Mouse (Mus musculus) lung, postnatal 0 days (tissue): ENCODE measurements around the gene Ube3b. TPM values are rescaled to one million over a fixed set of nuclear protein-coding genes. Genes with fewer than 3 reads are reported as not detected.

Experiments used
- ATAC-seq: fragments of 200-750 bp; cut with Nextera tagmentation; 2 replicates; pipeline ENCODE4 v1.8.0; 2017; ENCODE audit warnings: moderate library complexity
- DNase-seq: peaks from one replicate; pipeline ENCODE4 v3.0.0-alpha.2; 2016; ENCODE audit warnings: low spot score
- H3K27ac ChIP-seq: fragments of 300-500 bp; sonication (generic); 2 replicates; pipeline ENCODE4 v1.5.1; 2014; ENCODE audit warnings: antibody characterized with exemption, mild to moderate bottlenecking, low read length, mixed read lengths
- H3K27me3 ChIP-seq: fragments of 300-500 bp; sonication (generic); replicated peaks from 2 replicates; pipeline ENCODE4 v1.6.1; 2014; ENCODE audit warnings: low read length, mixed read lengths; ENCODE audit not compliant: insufficient read depth
- H3K36me3 ChIP-seq: fragments of 300-500 bp; sonication (generic); 2 replicates; pipeline ENCODE4 v1.6.1; 2014; ENCODE audit warnings: low read length, mixed read lengths; ENCODE audit not compliant: insufficient read depth
- H3K4me1 ChIP-seq: fragments of 300-500 bp; sonication (generic); 2 replicates; pipeline ENCODE4 v1.6.1; 2014; ENCODE audit warnings: antibody characterized with exemption, low read depth, low read length, mixed read lengths; ENCODE audit not compliant: insufficient read depth
- H3K4me2 ChIP-seq: fragments of 300-500 bp; sonication (generic); replicated peaks from 2 replicates; pipeline ENCODE4 v1.6.1; 2014; ENCODE audit warnings: low read depth, mild to moderate bottlenecking, low read length, moderate library complexity, mixed read lengths
- H3K4me3 ChIP-seq: fragments of 300-500 bp; sonication (generic); 2 replicates; pipeline ENCODE4 v1.5.1; 2014; ENCODE audit warnings: low read depth, low read length
- H3K9ac ChIP-seq: fragments of 300-500 bp; sonication (generic); replicated peaks from 2 replicates; pipeline ENCODE4 v1.6.1; 2014; ENCODE audit warnings: low read depth, mild to moderate bottlenecking
- H3K9me3 ChIP-seq: fragments of 300-500 bp; sonication (generic); 2 replicates; pipeline ENCODE4 v1.6.1; 2016; ENCODE audit warnings: low read length, mixed read lengths
- CTCF ChIP-seq: IDR thresholded peaks from 2 replicates; pipeline ENCODE4 v1.5.1; 2016; ENCODE audit warnings: antibody characterized with exemption, mild to moderate bottlenecking
- EP300 ChIP-seq: IDR thresholded peaks from 2 replicates; pipeline ENCODE4 v1.6.1; 2016; ENCODE audit warnings: antibody characterized with exemption, mild to moderate bottlenecking, control low read depth
- WGBS: fragments of 180-500 bp; shearing (Covaris S2); extraction: QIAGEN DNeasy Blood & Tissue Kit; methylation state at CpG from one replicate; pipeline ENCODE4 v1.1.7; 2014; 5-methylcytosine and 5-hydroxymethylcytosine counted together
- polyA plus RNA-seq: library from polyadenylated mRNA; unstranded; fragments of >200 nt; fragmentation: Nextera tagmentation; extraction: Ambion mirVana; gene quantifications from 2 replicates; pipeline ENCODE4 v1.2.1, GENCODE M21; 2015

The Ube3b gene
- polyA plus RNA-seq, 1 experiment from 2014 or later, result 28.9 TPM

GRCm38 (mm10) chr5:114422591-114422990 lies 42.2 kb downstream of the Ube3b start:
- 5% methylated on average over 5 of the region's 5 CpGs for WGBS
- Histone ChIP-seq H3K9ac (no peak overlapping the region), H3K4me1 (0 out of 2 replicates have a peak, but pooled peaks cover 8% of the 10 kb centered on the region), H3K36me3 (peaks cover 21% of the 10 kb centered on the region; the same call in 1 of the 2 replicates), H3K4me3 (no peak overlapping the region), H3K4me2 (no peak overlapping the region), H3K27me3 (no peaks in the 10 kb centered on the region), H3K27ac (no peak overlapping the region), H3K9me3 (no peaks in the 10 kb centered on the region)
- ATAC-seq, result no peak
- DNase-seq, result no peak
- TF ChIP-seq EP300 (no peak), CTCF (no peak)

DNA sequence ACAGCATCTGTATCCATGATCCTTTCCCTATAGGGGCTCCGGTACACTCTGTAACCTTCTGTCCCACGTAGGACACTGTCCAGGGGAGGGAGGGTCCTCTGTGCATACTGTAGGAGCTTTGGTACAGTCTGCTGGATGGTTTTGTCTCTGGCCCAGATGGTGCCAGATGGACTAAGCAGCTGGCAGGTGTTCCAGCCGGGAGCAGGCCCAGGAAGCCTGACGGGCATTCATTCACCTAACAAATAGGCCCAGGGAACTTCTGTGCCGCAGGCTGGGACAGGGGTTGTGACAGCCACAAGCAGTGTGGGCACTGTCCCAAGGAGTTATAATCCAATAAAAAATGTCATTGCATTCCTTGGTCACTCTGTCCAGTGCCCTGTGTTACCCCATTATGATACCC lies 43.6 kb downstream of the Ube3b start:
- H3K36me3 ChIP-seq, result peaks cover 14% of the 10 kb centered on the region; the same call in 1 of the 2 replicates
- DNase-seq (no peak), ATAC-seq (no peak)
- H3K9ac ChIP-seq, result no peak overlapping the region
- H3K9me3 ChIP-seq, result no peaks in the 10 kb centered on the region
- H3K27me3 ChIP-seq, result no peaks in the 10 kb centered on the region
- TF ChIP-seq EP300 (no peak), CTCF (no peak)
- no peak overlapping the region for H3K4me3 ChIP-seq
- no peak overlapping the region for H3K4me2 ChIP-seq
- no peak overlapping the region for H3K27ac ChIP-seq
- H3K4me1 ChIP-seq, result 0 out of 2 replicates have a peak, but pooled peaks cover 8% of the 10 kb centered on the region
- WGBS, result 85% methylated on average over 5 of the region's 5 CpGs

GRCm38 (mm10) chr5:114426732-114427131 lies 46.3 kb downstream of the Ube3b start:
- no peaks in the 10 kb centered on the region for H3K27me3 ChIP-seq
- H3K4me3 ChIP-seq, result no peak overlapping the region
- no peaks in the 10 kb centered on the region for H3K9me3 ChIP-seq
- ATAC-seq (no peak), DNase-seq (no peak)
- no peak overlapping the region for H3K27ac ChIP-seq
- WGBS, result 65% methylated on average over 6 of the region's 6 CpGs
- no peaks in the 10 kb centered on the region for H3K36me3 ChIP-seq
- H3K4me2 ChIP-seq, result no peak overlapping the region
- 0 out of 2 replicates have a peak, but pooled peaks cover 6% of the 10 kb centered on the region for H3K4me1 ChIP-seq
- H3K9ac ChIP-seq, result no peak overlapping the region
- TF ChIP-seq EP300, result no peak
- no peak for TF ChIP-seq CTCF

DNA sequence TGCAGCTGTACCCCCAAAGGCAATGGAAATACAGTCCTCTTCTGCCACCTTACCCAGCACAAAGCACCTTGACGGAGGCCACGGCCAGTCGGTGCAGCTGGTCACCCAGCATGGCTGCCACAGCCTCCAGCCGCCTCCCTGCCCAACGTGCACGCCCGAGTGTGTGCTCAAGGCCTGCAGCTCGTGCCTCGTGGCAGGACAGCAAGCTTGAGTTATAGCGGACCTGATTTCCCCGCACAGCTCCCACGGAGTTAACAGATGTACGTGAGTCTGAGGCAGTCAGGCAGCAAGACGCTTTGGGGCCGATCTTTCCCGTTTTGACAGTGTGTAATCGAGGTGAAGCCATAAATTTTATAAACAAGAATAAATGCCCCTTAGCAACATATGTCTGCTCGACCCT lies 48.2 kb downstream of the Ube3b start:
- WGBS, result 59% methylated on average over 18 of the region's 18 CpGs
- Histone ChIP-seq H3K4me2 (no peak overlapping the region), H3K27ac (no peak overlapping the region), H3K9me3 (no peaks in the 10 kb centered on the region), H3K4me1 (no peaks in the 10 kb centered on the region), H3K9ac (no peak overlapping the region), H3K36me3 (no peaks in the 10 kb centered on the region), H3K27me3 (no peaks in the 10 kb centered on the region), H3K4me3 (no peak overlapping the region)
- ATAC-seq, result no peak
- no peak for TF ChIP-seq EP300
- TF ChIP-seq CTCF, result no peak
- DNase-seq, result no peak

- H3K27ac ChIP-seq, result no peak overlapping the region
- no peaks in the 10 kb centered on the region for H3K9me3 ChIP-seq
- H3K4me2 ChIP-seq, result no peak overlapping the region
- H3K9ac ChIP-seq, result no peak overlapping the region
- DNase-seq, result no peak
- no peaks in the 10 kb centered on the region for H3K36me3 ChIP-seq
- TF ChIP-seq EP300 (no peak), CTCF (no peak)
- no peak for ATAC-seq
- H3K4me1 ChIP-seq, result no peaks in the 10 kb centered on the region
- no peaks in the 10 kb centered on the region for H3K27me3 ChIP-seq
- 78% methylated on average over 7 of the region's 7 CpGs for WGBS
- H3K4me3 ChIP-seq, result no peak overlapping the region
Observed at GRCm38 (mm10) chr5:114429781-114430180, 49.4 kb downstream of the Ube3b start.

- WGBS, result 89% methylated on average over 8 of the region's 8 CpGs
- Histone ChIP-seq H3K27me3 (no peaks in the 10 kb centered on the region), H3K9me3 (no peaks in the 10 kb centered on the region), H3K4me3 (no peak overlapping the region), H3K36me3 (no peaks in the 10 kb centered on the region), H3K4me2 (no peak overlapping the region), H3K9ac (no peak overlapping the region), H3K4me1 (no peaks in the 10 kb centered on the region), H3K27ac (no peak overlapping the region)
- no peak for ATAC-seq
- no peak for DNase-seq
- TF ChIP-seq CTCF (no peak), EP300 (no peak)
Observed at GRCm38 (mm10) chr5:114434359-114434758, 54.0 kb downstream of the Ube3b start.

- no peak overlapping the region for H3K27ac ChIP-seq
- H3K9ac ChIP-seq, result no peak overlapping the region
- no peaks in the 10 kb centered on the region for H3K36me3 ChIP-seq
- no peaks in the 10 kb centered on the region for H3K9me3 ChIP-seq
- H3K4me3 ChIP-seq, result no peak overlapping the region
- no peak for ATAC-seq
- no peak overlapping the region for H3K4me2 ChIP-seq
- no peak for DNase-seq
- no peaks in the 10 kb centered on the region for H3K4me1 ChIP-seq
- TF ChIP-seq EP300 (no peak), CTCF (no peak)
- WGBS, result 83% methylated on average over 14 of the region's 14 CpGs
- no peaks in the 10 kb centered on the region for H3K27me3 ChIP-seq
Observed at GRCm38 (mm10) chr5:114435588-114435987, 55.2 kb downstream of the Ube3b start.
